Mouse (Mus musculus) right cerebral cortex, postnatal 25 days (tissue): ENCODE results near the gene Rhov.

Experiments
- DNase-seq: peaks from one replicate; pipeline ENCODE4 v3.0.0; 2022

Gene Rhov

GRCm38 (mm10) chr2:119237210-119237870 lies 33.7 kb downstream of the Rhov start, which contains the start of gene Spint1:
Spint1 (plus strand) TSS chr2:119237362.
- DNase-seq = no peak

DNA sequence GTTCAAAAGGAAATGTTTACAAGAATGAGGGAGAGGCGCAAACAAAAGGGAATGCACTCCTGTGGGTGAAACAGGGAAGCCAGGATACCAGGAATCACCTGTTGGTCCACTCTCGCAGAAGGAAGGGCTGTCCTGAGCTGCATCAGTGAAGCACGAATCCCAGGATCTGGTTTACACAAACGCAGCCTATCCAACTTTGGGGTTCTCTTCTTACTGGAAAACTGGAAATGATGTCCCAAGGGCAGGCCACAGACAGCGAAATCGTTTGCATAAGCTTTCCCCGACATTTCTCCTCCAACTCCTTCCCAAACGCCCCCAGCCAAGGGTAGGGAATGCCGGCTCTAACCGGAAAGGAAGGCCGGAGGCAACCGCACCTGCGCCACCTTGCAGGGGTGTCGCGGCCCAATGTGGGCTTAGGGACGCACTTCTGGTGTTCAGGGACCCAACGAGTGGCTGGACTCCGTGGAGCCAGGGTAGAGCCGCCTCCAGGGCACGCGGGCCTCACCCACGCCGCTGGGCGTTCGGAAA lies 34.3 kb downstream of the Rhov start:
- no peak for DNase-seq

GRCm38 (mm10) chr2:119229775-119230704 lies 41.0 kb downstream of the Rhov start, which contains the start of gene Ppp1r14d:
Ppp1r14d (minus strand) TSS chr2:119229906.
- DNase-seq = no peak
